Mouse (Mus musculus): ENCODE results near the gene Dynlrb2.
A peak's percentile ranks its signal among the peaks of the same experiment; 100 is the strongest.

Dynlrb2 gene

GRCm38 (mm10) chr8:116542842-116543241, 38.1 kb downstream of the Dynlrb2 start:
- DNase-seq: no peak

GRCm38 (mm10) chr8:116543366-116543765, 38.6 kb downstream of the Dynlrb2 start:
- no peak for DNase-seq

GRCm38 (mm10) chr8:116552255-116552654, 47.5 kb downstream of the Dynlrb2 start:
- DNase-seq: peak; percentile 15

- no peak for DNase-seq
These were observed 48.0 kb downstream of the Dynlrb2 start for GRCm38 (mm10) chr8:116552778-116553177.

All from right cerebral cortex, postnatal 14 days (tissue).